Mouse (Mus musculus) ES-CJ7 (cell line): ENCODE measurements at regions not wholly inside any gene's neighbourhood (a gene's known extent, or its start where the extent isn't known, plus 50 kb on each side); places are given as distances from the start of the nearest gene placed in this dataset.

Experiments
- DNase-seq: peaks from one replicate; pipeline ENCODE4 v3.0.0; 2011; ENCODE audit warnings: low read depth, low spot score

- no peak for DNase-seq
Observed at GRCm38 (mm10) chr1:4570730-4571129, 237.0 kb upstream of the Gm37988 start.

DNA sequence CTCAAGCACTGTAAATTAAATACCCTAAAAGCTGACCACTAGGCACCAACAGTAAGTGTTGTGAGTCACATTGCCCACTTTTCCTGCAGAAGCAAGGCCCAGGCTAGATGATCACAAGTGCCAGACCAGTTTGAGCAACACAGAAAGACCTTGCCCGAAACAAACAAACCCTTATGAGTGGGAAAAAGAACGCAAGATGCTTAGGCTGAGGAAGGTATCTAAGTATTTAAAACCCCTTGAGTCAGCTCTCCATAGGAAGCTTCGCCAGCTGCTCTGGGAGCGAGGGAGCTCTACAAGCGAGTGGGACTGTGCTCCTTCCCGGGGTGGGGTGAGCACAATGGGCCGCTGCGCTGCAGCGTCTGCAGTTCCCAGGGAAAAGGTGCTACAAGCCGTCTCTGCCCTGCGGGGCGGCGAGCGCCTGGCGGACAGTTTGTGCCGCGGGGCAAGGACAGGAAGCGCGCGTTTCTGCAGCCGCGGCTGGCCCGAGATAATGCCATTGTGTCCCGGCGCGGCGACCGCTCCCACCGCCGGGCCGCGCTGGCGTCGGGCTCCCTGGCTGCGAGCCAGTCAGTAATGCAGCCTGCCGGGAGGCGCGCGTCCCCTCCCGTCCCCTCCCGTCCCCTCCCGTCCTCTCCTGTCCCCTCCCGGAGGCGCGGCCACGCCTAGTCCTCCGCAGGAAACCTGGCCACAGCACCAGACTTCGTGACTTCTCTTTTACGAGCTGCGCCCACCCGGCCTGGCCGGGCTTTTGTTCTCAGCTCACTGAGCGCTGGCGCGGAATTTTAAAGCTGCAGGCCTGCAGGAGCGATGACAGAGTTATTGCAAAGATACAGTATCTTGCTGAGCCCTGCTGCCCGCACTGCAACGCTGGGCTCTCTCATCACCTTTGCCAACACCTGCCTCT lies 236.1 kb upstream of the Gm37988 start:
- peak; percentile 51 for DNase-seq

GRCm38 (mm10) chr1:4572311-4572710 lies 235.4 kb upstream of the Gm37988 start:
- DNase-seq: no peak

DNA sequence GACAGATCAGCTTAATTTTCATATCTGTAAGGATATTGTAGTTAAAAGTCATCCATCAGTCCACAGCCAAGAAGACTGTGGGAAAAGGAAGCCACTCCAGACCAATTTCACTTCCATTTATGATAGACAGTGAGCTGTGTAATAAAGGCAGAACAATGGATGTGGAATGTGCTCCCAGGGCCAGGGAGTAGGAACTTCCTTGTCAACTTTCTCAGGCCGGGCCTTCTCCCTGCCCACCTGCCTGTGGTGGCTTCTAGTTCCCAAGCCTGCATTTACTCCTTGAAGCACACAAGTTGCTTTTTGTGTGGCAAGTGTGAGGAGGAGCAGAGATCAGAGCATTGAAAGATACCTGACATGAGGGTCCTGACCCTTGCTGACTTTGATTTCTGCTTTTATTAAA lies 233.6 kb upstream of the Gm37988 start:
- DNase-seq: no peak

DNA sequence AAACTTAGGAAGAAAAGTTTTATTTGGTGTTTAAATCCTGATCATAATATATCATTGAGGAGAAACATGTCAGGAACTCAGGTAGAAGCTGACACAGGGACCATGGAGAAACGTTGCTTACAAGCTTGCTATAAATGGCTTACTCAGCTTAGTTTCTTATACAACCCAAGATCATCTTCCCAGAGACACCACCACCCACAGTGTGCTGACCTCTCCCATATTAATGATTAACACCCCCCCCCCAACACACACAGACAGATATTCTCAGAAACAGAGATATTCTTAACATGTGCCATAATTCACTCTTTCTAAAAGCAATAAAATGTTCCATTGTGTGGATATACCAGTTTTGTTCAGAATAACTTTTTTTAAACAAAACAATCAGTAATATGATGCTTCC lies 230.7 kb upstream of the Gm37988 start:
- DNase-seq: no peak

DNA sequence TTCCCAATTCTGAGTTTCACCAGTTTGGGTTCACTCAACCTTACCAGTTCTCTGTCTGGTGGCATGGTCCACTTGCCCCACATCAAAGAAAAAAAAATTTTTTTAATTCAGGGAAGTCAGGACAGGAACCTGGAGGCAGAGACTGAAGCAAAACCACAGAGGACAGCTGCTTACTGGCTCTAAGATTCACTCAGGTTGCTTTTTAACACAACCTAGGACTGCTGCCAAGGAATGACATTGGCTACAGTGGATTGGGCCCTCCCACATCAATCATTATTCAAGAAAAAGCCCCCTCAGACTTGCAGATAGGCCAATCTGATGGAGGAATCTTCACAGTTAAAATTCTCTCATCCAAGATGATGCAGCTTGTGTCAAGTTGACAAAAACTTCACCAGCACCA lies 225.2 kb upstream of the Gm37988 start:
- DNase-seq: no peak

DNA sequence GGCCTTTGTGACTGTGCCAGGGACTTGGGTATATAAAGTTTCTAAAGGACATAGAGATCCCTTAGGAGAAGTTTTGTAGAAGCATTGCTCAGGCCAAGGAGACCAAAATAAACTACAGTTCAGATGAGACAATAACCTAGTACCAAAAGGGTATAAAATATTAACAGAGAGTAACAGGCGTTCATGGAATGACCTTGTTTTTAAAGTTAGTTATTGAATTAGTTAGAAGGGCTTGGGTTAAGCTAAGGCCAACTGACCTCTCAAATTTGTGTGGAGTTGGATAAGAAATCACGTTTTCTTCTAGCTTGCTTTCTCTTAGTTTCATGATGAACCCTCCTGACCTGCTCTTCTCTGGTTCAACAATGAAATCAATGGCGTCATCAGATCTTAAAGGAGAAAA lies 209.8 kb upstream of the Gm37988 start:
- DNase-seq: no peak

DNA sequence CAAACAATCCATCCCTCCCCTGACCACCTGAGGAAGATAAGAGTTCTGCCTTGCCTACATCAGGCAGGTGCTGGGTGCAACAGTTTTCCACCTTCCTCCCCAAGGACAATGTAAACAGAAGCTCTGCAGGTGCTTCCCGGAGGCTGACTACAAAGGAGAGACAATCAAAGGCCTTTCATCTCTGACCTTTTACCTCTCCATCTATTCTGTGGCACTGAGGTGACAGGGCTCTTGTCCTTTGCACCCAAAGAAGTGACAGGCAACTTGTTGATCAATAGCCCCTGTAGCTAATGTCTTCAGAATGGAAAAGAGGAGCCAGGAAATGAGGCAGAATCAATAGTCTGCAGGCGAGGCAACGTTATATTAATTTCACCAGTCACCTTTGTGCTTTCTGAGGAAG lies 209.3 kb upstream of the Gm37988 start:
- DNase-seq: peak; percentile 23

DNA sequence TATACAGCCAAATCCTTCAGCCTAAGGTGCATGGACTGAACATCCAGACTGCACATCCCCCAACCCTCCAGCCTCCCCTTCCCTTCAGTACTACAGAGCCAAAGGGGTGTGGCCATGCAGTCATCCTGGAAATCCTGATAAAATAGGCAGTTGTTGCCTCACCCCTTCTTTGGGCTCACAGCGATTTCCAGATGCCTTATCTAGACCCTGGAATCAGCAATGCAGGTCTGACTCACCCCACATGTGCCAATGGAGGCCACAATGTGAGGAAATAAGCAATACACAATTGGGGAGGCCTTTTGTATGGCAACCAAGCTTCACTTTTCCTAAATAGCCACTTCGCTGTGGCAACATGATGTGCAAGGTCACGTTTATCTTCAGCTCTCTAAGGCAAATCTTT lies 205.3 kb upstream of the Gm37988 start:
- DNase-seq: no peak

GRCm38 (mm10) chr1:4608824-4609223 lies 198.9 kb upstream of the Gm37988 start:
- no peak for DNase-seq

DNA sequence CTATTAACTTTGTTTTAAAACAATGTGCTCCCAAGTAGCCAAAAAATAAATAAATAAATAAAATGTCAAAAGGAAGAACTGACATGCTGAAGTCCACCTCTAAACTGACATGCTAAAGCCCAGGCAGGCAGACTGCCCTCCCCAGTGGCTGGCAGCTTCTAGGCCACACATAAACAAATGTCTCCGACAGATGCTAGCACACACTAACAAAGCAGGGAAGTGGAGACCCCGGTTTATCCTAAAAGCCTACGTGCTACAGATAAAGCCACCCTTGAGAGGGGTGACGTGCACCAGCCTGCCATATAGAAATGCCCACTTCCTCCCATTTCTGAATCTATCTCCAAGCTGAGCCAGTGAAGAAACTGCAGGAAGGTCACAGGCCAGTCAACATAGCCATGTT lies 194.4 kb upstream of the Gm37988 start:
- no peak for DNase-seq

GRCm38 (mm10) chr1:4615286-4615685 lies 192.4 kb upstream of the Gm37988 start:
- DNase-seq: no peak

- no peak for DNase-seq
Observed at GRCm38 (mm10) chr1:4617479-4617878, 190.2 kb upstream of the Gm37988 start.

DNA sequence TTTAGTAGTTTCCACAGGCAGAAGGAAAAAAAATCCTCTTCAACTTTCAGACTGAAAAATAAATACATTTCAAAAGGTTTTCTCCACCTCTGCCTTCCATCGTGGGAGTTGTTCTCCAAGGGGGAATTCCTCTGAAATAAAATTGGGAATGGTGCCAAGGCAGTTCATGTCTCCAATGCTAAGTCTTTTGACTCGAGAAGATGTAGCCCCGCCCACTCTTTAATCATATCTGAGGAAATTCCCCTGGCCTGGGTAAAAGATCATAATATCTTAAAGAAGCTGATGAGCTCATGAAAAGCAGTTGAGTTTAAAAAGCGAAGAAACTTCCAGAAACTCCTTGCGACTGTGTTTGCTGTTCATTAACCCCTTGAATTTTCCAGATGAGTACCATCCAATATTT lies 185.3 kb upstream of the Gm37988 start:
- DNase-seq: no peak

DNA sequence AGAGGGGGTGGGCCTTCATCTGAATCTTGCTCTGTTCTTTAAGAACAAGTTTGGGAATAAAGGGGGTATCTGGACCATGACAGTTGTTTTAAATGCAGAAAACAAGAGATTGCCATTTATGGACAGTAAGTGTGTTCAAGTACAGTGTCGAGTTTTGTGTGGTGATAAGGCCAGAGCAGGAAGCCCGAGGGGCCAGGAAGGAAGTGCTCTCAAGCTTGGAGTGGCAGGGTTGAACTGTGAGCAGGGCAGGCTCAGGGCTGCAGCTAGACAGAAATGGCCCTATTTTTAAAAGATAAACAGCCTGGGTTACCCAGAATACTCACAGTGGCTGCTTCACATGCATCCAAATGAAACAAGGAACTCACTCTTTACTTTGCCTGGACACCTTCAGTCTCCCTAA lies 184.4 kb upstream of the Gm37988 start:
- no peak for DNase-seq

- DNase-seq: no peak
Observed at GRCm38 (mm10) chr1:4653937-4654336, 153.8 kb upstream of the Gm37988 start.

DNA sequence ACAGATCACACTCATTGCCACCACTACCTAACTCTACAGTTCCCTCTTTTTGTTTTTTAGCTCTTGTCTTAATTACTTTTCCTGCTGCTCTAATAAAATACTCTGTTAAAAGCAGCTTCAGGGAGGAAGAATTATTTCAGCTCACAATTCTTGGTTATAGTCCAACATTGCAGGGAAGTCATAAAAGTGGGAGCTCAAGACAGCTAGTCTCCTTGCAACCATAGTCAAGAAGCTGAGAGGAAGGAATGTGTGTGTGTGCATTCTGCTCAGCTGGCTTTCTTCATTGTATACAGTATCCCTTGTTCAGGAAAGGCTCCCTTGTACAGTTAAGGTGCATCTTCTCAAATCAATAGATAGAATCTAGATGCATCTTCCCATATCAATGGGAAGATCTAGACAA lies 152.4 kb upstream of the Gm37988 start:
- no peak for DNase-seq

- DNase-seq: peak; percentile 34
Observed at GRCm38 (mm10) chr1:4656883-4657282, 150.8 kb upstream of the Gm37988 start.

- DNase-seq: peak; percentile 86
Observed at GRCm38 (mm10) chr1:4660081-4660480, 147.6 kb upstream of the Gm37988 start.

GRCm38 (mm10) chr1:4660616-4661015 lies 147.1 kb upstream of the Gm37988 start:
- DNase-seq: peak; percentile 66

DNA sequence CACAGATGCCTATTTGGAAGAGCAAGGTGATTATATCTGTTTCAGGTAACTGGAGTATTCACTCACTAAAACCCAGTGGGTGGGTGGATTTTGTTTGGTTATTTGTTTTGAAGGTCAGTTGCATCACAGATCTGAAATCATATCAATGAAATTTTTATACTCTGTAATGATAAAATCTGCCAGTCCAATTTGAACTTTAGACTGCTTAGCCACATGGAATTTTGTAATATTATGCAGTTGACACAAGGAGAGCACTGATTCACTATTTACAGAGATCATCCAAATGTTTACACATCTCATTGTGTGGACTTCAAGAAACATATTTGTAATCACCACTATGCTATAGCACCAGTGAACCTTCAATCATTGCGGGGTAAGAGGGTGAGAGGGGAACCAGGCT lies 145.9 kb upstream of the Gm37988 start:
- no peak for DNase-seq

GRCm38 (mm10) chr1:4669732-4670131 lies 138.0 kb upstream of the Gm37988 start:
- DNase-seq: no peak

- DNase-seq: no peak
Observed at GRCm38 (mm10) chr1:4671237-4672019, 136.3 kb upstream of the Gm37988 start.
